Mouse (Mus musculus): Measurements from ENCODE around the gene Fam81b.

The Fam81b gene

GRCm38 (mm10) chr13:76190273-76190672 is 114.6 kb downstream of the Fam81b start:
- no peak for DNase-seq

DNA sequence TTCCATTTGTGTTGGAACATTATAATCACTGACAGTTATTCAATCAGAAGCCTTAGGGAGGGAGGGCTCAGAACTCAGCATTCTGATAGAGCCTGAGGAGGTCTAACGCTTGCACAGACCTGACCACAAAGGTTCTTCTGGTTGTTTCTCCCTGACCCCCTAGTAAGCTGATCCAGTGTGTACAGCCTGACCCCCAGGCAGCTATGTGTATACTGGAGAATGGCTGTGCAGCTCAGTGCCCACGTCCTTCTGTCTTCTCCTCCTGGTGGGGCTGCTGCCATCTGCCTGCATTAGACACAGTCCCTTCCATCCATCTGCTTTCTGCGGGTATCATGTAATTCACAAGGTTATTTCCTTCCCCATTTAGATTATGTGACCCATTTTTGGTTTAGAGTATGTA is 115.7 kb downstream of the Fam81b start:
- DNase-seq: no peak

- DNase-seq: no peak
These were observed 117.2 kb downstream of the Fam81b start for GRCm38 (mm10) chr13:76187651-76188050.

GRCm38 (mm10) chr13:76178700-76179099 is 126.2 kb downstream of the Fam81b start:
- no peak for DNase-seq

DNA sequence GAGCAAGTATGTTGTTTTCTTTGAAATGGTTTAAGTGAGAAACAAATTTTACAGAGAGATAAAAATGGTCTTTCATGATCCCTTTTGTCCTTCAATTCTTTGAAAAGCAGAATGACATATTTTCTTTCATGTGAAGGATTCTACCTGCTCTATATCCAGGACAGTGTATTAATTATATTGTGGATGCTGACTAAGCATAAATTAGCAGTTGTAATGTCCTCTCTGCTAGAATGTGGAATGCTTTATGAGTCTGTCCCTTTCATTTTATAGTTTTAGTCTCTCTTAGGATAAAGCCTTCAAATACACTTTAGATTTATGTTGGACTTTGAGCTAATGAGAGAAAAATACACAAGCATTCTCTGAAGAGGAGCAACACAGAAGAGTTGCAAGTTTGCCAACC is 130.6 kb downstream of the Fam81b start:
- no peak for DNase-seq

DNA sequence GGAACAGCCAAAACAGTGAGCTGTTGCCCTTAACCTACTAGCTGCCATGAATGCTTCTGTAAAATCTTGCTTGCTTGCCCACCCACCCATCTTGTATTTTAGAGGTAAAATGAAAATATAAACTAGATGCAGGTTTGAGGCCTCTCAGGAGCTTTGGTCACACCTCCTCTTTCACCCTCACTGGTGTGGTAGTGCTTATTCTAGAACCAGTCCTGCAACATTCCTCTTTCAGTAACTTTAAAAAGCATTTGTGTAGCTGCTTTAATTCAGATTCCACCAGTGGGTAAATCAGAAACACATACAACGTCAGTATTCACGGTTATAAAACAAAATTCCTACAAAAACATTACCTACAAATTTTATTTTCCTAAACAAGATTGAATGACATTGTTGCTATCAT is 144.3 kb downstream of the Fam81b start:
- DNase-seq: no peak

DNA sequence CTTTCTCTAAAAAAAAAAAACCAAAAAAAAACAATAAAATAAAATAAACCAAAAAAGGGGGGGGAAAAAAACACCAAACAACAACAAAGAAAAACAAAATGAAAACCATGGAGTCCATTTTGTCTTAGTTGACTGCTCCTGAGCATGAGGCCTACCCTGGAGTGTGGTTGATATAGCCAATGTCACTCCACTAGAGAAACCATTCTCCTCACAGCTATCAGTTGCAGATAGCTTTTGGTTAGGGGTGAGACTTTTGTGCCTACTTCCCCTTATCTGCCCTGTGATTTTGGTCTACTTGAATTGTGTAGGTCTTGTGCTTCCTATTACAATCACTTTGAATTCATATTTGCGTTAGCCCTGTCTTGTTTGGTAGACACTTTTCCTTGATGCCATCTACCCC is 147.4 kb downstream of the Fam81b start:
- no peak for DNase-seq

DNA sequence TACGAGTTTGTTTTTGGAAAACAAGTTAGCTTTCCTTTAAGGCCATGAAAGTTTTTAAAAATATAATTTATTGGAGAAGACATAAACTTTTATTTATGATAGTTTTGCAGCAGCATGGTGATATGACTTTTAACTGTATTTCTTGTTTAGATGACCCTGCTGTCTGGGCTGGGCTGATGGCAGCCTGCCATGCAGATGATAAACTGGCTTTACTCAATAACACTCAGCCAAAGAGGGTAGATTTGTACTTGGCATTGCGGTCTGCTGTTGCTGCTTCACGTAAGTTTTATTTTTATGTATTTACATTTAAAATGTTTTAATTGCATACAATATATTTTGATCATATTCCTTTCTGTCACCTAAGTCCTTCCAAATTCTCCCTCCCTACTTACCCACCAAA is 147.8 kb downstream of the Fam81b start:
- peak in 1 of 2 experiments; percentile 20 for DNase-seq
